Mouse (Mus musculus): ENCODE results near the gene Nsmce1.

Gene Nsmce1

DNA sequence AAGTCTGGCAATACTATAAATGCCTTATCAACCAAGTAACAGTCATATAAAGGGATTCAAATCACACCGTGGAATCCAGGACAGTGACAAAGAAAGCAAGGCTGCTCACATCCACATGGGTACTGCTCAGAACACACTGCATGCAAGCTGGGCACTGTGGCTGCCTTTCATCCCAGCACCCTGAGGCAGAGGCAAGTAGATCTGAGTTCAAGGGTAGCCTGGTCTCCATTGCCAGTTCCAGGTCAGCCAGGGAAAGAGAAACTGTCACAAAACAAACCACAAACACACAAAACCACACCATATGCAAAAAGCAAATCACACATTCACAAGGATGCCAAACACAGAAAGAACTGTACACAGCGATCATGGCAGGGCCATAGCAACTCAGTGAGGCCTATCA is 1.8 kb downstream of the Nsmce1 start:
- DNase-seq (ENCODE audit: low spot score) = no peak

DNA sequence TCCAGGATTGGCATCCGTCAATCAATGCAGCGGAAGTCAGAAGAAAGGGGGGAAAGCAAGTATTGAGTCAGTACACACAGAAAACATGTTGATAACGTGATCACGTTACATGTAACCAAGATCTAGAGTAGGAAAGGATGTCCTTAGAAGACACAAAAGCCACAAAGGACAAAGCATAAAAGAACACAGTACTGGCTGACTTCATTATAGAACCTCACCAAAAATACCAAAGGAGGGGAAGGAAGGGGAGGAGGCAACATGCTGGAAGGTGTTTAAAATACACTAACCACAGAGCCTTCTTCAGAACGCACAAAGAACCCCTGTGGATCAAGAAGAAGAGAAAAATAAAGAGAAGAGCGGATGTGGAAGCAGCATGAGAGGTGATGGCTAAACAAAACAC is 2.7 kb downstream of the Nsmce1 start:
- no peak for DNase-seq (ENCODE audit: low spot score)

DNA sequence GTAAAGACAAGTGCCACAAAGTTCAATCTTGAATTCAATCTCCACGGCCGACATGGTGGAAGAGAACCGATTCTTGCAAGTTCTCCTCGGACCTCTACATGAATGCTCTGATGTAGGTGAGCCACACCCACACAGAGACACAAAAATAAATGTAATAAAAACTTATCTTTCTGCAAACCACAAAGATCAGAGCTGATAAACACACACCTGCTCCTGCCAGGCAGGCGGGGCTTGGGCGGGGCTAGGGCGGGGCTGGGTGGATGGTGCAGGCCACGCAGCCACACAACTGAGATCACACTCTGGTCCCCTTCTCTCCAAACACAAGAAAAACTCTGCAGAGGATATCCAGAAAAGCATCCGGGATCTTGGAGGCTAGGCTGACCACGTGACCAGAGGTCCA is 4.3 kb downstream of the Nsmce1 start:
- no peak for DNase-seq (ENCODE audit: low spot score)

DNA sequence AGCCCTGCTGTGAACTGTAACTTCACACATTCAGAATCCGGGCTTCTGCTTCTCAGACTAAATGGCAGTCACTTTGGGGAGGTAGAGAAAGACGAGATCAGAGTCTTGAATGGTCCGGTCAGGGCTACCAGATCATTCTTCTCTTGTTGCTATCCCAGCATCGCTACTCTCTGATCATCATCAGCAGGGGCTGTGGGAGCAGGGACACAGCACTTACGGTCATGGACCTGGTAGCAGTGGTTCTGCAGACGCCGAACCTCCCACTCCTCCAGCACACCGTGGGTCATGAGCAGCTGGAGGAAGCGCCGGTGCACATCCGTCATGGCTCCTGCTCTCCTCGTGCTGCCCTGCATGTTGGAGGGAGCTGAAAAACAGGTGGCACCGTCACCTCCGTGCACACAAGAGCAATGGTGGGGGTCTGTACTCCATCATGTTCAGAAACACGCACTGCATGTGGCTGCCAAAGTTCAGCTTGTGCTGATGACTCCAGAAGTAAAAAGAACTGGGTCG is 5.2 kb downstream of the Nsmce1 start:
- DNase-seq (ENCODE audit: low spot score) = no peak

DNA sequence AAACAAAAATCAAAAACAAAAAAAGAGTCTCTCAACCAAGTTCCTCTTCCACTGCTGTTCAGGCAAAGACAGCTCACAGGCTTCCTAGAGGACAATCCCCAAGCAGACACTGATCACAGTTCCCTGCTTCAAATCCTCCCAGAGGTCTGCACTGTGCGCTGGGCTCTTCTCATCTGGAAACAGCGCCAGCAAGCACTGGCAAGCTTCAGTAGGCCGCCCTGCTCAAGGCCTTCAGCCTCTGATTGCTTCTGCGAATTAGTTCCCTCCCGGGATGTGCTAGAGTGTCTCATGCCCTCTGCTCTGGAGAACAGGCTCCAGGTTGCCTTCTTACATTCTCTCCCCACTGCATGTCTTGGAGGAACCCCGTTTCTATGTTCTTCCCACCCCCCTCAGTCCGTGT is 6.6 kb downstream of the Nsmce1 start:
- DNase-seq (ENCODE audit: low spot score) = no peak

DNA sequence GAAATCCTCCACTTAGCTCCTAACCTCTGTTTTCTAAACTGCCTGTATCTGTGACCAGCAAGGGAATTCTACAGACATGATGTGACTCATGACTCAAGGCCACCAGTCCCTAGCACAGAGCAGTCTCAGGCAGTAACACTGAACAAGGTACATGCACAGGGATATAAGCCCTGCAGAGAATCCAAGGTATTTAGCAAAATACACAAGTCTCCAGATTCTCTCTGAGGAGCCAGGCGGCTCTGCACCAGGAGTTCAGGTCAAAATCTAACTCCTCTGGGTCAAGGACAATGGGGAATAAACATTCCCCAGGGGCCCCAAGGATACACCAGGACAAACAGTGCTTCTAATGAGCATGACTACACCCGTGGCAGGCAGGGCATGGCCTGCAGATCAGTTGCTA is 8.5 kb downstream of the Nsmce1 start:
- no peak for DNase-seq (ENCODE audit: low spot score)

DNA sequence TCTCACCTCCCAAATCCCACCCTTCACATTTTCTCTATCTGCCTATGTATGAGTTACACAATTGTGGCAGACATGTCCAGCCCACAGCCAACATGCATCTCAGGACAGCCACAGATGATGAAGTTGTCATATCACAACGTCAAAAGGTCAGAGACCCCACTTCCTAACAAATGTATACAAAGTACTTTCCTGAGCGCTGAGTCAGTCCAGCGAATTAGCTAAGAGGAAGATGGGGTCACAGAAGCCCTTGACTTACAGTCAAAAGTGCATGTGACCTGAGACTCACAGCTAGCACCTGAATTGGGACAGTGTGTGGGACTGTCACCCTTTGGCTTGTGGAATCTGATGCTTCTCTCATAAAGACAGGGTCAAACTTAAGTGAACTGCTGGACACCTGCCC is 9.1 kb downstream of the Nsmce1 start:
- DNase-seq (ENCODE audit: low spot score) = no peak

DNA sequence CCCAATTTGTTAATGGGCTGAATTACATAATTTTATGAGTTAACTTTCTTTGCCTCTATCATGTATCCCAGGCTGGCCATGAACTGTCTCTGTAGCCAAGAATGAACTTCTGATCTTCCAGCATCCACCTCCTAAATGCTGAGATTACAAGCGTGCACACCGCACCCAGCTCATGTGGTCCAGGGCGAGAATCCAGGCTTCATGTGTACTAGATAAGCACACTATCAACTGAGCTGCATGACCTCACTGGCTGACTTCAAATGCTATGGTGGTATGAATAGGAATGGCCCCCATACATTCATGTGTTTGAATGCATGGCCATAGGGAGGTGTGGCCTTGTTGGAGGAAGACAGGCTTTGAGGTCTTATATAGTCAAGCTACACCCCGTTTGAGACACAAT is 10.9 kb downstream of the Nsmce1 start:
- DNase-seq (ENCODE audit: low spot score) = no peak

DNA sequence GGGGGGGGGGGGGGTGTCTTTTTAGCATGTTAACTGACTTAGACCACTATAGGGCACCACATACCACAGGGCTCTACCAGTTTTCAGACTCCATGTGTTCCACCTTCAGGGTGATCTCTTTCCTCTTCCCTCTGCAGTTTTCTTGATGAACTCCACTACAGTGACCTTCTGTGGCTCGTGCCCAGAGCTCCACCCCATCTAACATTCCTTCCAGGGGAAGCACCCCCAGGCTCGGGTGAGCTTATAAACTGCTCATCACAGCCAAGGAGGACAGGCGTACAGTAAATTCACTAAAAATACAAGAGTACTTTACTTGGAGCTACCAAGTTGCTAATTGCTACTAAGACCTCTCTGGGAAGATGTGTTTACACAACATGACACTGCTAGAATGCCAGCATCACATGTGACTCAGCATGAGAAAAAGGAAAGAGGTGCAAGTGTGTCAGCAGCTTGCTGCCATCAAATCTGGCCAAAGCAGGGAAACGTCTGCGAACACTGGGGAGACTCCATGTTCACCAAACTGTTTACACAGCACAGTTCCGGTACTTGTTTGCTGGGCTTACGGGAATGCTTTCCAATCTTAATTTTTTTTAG is 12.9 kb downstream of the Nsmce1 start:
- DNase-seq (ENCODE audit: low spot score) = no peak

DNA sequence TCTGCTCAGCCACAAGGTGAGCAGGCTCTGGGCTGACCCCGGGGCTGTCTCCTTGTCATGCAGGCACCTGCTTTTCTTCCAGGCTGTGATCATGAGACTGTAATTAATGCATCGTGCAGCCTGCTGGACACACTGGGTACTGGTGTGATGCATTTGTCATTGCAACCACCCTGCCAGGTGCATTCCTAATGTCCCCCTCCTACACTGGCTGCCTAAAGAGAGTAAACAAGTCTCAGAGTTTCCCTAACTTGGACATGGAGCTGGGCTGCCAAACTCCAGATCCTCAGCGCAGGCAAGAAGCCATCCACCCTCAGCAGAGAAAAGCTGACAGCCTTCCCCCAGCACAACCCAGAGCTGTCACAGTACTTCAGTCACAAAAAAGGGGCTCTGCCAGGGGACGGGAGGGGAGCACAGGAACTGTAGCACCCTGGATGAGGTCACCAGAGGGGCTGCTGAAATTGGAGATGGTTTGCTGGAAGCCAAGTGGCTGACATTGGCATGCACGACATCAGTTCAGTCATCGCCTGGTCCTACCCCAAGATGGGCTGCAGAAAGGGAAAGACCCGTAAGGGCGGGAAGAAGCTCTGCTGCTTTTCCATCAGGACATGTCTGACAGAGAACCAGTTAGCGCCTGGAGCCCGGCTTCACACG is 15.7 kb downstream of the Nsmce1 start:
- no peak for DNase-seq (ENCODE audit: low spot score)

DNA sequence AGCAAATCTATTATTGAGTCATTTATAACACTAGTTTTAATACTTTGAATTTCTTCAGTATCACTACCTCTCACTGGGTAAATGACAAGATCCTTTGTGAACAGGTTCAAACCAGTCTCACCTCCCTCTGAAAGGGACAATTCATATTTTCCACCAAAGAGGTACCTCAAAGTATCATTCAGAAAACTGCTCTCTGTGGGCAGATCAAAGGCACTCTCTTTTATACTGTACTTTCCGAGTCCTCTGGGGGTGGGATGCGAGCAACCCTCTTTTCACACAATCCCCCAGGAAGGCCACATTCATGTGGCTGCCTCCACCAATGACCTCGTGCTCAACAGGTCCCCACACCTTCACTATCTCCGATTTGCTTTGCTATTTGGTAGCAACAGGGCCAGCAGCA is 16.9 kb downstream of the Nsmce1 start:
- no peak for DNase-seq (ENCODE audit: low spot score)

DNA sequence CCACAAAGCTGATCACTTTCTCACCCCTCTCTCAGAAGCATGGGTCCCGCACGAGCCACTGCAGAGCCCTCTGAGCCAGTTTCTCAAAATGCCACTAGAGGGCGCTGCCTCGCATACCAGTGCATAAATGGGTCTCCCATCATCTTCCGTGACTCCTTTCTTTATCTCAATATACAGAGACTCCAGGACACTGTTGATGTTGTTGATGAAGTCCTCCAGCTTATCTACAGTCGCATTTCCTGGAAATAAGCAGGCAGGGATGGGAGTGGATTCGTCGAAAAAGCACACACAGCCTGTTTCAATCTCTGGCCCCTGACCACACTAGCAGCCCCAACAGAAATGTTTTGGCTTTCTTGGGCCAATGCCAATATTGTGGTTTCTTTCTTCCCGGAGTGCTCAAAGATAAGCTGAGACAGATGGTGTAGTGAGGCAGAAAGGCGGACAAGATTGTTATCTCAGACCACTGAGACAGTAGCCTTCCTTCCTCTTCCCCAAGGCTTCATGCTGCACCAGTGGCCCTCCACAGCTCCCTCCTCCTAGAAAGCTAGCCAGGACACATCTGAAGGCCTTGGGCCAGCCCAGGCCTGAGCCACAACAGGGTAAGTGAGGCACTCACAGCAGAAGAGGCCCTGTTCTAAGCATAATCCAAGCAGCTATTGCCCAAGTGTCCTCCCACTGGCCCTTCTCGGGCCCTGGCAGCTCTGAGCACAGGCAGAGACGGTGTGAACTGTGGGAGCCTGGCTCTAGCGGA is 19.2 kb downstream of the Nsmce1 start:
- peak; percentile 46 for DNase-seq (ENCODE audit: low spot score)

DNA sequence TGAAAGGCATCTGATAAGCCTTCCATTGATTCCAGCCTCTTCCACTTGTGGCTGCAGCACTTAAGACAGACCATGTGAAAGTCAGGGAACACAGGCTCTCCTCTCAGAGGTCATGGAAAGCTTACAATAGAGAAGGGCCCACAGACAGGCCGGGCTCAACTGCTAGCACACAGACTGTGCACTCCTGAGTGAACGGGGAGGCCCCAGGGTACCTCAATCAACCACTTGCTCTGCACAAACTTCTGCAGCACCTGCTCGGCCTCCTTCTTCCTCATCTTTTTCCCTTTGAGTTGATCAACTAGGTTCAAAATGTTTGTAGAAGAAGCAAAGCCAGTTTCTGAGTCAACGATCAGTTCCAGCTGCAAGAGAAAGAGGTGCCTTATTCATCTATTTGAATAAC is 20.5 kb downstream of the Nsmce1 start:
- DNase-seq (ENCODE audit: low spot score) = no peak

DNA sequence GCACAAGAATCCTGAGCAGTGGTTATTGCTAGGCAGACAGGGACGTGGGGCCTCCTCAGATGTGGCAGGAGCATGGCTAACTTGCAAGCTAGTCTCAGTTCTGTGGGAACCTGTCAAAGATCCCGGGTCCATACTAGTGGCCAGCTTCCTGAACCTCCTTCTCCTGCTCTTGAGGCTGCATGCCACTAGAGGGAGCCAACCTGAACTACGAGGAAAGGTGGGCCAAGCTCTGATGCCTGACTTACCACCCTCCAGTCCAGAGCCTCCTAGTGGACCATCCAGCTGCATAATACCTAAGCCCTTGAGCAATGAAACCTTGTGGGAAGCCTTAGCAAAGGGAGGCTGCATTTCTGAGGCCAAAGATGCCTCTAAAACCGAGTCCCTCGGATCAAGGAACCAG is 21.5 kb downstream of the Nsmce1 start:
- peak; percentile 39 for DNase-seq (ENCODE audit: low spot score)

DNA sequence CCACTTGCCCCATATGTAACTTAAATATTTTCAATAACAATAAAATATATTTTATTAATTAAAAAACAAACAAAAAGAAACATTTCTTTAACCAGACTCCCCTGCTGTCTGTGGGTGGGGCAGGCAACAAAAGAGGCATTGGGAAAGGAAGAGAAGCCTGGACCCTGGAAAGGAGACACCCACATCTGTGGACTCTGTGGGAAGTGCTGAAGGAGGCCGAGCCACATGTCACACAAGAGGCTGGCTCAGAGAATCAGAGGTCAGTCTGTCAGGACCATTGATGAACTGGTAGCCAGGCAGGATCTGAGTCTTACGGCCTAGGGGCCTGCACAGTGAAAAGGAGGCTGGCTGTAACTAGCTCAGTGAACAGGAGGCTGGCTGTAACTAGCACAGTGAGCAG is 29.2 kb downstream of the Nsmce1 start:
- no peak for DNase-seq (ENCODE audit: low spot score)

DNA sequence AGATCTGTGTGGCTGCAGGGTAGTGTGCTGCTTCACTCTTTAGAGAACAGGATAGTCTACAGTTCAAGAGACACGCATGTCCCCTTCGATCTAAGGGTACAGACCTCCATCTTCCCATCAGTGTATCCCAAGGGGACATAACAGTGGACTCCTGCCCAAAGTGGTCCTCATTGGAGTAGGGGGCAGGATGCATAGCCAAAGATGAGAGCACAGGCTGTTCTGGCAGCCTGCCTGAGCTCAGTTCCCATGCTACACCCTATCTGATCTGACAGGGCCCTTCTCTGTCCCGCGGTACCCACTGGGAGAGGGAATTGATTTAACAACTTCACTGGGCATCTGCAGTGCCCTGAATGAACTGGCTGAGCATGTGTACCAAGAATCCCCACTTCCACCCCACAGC is 37.7 kb downstream of the Nsmce1 start:
- DNase-seq (ENCODE audit: low spot score) = no peak

DNA sequence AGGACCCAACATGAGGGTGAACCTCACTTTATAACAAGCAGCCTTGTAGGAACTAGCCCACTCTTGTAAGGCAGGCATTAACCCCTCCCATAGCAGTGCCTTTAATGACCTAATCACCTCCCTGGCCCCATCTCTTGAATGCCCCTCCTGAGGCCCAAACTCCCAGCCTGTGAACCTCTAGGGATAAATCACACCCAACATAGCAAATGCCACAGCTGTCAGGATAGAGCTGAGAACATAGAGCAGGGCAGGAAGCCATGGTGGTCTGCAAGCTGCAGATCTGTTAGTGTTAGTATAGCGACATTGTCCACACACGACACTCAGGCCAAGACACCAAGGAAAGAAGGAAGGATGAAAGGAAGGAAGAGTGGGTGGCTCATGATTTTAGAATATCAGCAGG is 40.3 kb downstream of the Nsmce1 start:
- DNase-seq (ENCODE audit: low spot score) = no peak

DNA sequence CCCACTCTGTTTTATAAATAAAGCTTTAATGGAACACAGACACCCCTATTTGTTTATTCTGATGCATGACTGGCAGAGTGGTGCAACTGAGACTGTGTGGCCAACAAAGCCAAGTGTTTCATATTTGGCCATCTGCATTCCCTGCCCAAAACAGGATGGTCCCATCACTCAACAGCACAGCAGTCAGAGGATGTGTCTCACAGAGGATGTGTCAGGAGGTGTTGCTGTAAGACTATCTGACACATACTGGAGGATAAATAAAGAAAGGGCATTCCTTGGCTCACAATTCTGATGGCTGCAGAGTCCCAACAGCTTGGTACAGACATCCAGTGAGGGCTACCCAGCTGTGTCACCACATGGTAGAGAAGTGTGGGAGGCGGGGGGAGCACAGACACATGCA is 40.7 kb downstream of the Nsmce1 start:
- no peak for DNase-seq (ENCODE audit: low spot score)

DNA sequence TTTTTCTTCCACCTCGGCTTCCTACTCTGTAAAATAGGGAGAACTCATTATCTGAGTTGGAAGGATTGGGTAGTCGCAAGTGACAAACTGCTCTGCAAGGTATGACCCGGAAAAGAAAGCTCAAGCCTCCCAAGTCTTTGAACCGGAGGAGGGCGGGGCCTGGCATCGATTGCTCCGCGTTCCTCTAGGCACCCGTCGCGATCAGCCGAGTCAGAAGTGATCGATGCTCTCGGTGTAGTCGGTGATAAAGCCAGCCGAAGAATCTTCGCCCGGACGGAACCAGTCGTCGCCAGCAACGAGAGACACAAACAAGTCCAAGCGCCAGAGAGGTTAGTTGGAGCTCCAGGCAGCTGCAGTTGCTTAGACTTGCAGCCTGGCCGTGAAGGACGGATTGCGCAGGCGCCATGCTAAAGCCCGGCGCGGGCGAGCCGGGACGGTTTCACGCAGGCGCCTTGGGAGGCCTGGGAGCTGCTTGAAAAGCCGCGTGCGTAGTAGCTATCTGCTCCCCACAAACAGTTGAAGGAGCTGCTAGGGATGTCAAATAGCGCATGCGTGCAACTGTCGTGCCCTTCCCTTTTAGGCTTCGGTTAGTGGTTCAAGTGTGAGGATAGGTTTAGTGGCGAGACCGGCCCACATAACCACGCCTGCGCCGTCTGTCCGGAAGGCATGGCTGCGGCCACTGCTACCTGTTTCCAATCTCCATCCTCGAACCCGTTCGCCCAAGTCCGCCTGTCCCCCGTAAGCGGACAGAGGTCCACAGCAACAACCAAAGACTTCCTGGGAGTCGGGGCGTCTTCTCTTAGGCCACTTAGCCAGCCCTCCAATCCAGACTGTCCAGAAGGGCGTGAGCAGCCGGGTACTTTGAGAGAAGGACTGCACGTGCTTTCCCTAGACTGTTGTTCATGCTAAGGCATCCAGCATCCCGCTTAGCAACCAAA is 46.7 kb downstream of the Nsmce1 start, which contains the start of gene Kdm8:
Gene Kdm8, plus strand, starts transcription at position 213 of the 938 bp plus-strand sequence.
- peak; percentile 91 for DNase-seq (ENCODE audit: low spot score)

DNA sequence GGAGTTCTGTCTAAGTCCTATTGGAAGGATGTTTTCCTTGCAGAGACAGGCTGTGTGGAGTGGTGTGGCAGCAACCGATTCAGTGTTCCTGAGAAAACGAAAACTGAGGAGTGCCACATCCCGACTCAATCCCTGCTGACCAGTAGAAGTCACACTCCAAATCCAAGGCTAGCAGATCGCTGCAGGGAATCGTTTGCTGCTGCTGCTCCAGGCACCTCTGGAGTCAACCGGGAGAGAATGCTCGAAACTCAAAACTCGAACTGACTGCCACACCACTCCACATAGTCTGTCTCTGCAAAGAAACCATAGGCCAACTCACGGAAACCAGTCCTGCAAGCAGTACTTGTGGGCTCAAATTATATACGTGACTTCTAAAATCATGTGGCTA is 47.3 kb downstream of the Nsmce1 start:
- DNase-seq (ENCODE audit: low spot score) = no peak

DNA sequence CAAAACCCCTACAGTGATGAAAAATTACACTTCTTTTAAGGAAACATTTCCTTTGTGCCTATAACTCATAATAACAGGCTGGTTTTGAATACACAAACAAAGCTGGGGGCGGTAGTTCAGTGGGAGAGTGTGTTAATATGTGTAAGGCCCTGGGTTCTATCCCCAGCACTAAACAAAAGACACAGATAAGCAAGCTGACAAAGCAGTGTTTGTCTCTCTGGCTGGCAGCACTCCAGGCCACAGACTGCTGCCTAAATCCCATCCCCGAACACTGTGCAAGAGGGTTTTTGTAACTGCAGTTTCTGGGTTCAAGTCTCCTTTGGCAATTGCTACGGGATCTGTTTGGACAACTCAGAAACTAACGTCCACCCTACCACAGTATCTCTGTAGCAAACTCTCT is 49.1 kb downstream of the Nsmce1 start:
- DNase-seq (ENCODE audit: low spot score) = no peak

DNA sequence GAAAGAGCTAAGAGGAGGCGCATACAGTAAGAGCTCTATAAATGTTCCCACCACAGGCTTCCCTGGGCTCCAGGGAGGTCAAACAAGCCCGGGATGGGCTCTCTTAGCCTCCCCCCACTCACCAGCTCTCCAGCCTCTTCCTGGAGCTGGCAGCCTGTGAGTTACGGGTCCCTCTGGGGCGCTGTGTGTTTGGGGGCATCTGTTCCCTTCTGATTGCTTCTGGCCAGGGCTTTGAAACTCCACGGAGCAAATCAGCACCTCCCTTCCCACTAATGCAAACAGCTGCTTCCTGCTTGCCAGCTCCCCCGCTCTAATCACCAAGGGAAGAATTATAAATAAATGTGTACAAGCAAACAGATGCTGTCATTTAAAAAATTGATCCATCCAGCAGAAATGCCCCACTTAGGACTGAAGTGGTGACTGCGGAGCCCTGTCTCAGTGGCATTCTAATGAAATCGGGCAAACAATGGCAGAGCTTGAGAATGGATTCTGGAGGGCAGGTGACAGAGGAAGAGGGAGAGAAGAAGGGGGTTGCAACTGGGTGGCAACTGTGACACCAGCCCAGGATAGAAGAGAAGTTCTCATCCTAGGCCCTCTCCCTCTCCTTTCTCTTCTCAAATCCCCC is 56.6 kb downstream of the Nsmce1 start:
- DNase-seq (ENCODE audit: low spot score) = no peak

Data from testis, postnatal 14 days (tissue).